Mouse (Mus musculus): ENCODE results near the gene Clec2e. TPM values are rescaled to one million over a fixed set of nuclear protein-coding genes. Genes with fewer than 3 reads are reported as not detected.
"Not testable (repeated sequence)": the region's sequence is repeated elsewhere in the genome, so short reads cannot be mapped to it uniquely, and the experiment has no call there.

Clec2e gene
- polyA plus RNA-seq (2012; rRNA removed) = not detected in 2 replicates
- polyA plus RNA-seq (2014; fragmentation: Nextera tagmentation; extraction: Ambion mirVana) = not detected in 2 replicates

DNA sequence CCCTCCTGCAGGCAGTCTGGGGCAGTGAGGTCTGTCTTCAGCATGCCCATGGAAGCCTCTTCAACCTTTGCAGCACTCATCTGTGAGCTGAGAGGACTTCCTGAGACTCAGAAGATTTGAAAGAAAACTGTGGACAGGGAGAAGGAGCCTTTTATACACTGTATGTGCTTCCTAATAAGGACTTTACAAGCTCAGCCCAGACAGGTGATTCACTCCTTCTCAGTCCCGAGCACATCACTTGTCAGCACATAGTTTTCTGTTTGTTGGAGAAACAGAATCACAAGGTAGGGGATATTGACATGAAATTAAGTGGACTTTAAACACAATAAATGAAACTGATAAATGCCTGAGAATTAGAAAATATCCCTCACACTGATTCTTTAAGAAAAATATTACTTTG, at the start of gene Clec2e:
TSS of gene Clec2e (minus strand) at position 120 of the 400 bp plus-strand sequence.
- not testable (repeated sequence) for DNase-seq (ENCODE audit: low read depth in 3 of 3, low spot score in 3 of 3); H3K4me2 ChIP-seq (ENCODE audit: low read depth); H3K4me1 ChIP-seq (replicated peaks; ENCODE audit: control insufficient read depth in 2 of 2, insufficient read depth in 2 of 2, low read length in 1 of 2); H3K27me3 ChIP-seq (ENCODE audit: control insufficient read depth, insufficient read depth, low read length); H3K9ac ChIP-seq (replicated peaks); H3K27ac ChIP-seq; H3K4me3 ChIP-seq (ENCODE audit: insufficient read depth in 1 of 2, low read depth in 2 of 2, low read length in 2 of 2); H3K36me3 ChIP-seq (replicated peaks; ENCODE audit: control insufficient read depth, insufficient read depth, low read depth); ATAC-seq (ENCODE audit: insufficient read depth); H3K9me3 ChIP-seq (ENCODE audit: control insufficient read depth, low read length)
- WGBS (ENCODE audit: insufficient replicate concordance) = 35% methylated on average over 1 of the region's 1 CpGs

DNA sequence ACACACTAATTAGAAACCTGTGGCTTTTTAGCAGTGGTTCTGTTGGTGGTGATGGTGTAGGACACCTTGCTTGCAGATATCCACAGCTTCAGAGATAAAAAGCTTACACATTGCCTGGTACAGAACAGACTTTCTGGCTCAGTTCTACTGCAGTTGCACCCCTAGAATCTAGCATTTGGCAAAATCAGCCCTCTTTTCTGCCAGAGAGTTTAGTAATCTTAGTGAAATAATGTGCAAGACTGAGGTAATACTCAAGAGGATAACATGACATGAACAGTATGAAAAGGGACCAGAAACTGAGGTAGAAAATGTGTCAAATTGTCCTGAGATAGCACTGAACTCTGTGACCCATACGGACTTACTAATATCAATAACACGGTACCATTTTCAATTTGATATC, 46.1 kb upstream of the Clec2e start:
- H3K9me3 ChIP-seq (ENCODE audit: control insufficient read depth, low read length) = no peaks in the 10 kb centered on the region
- no peak for ATAC-seq (ENCODE audit: insufficient read depth)
- no peaks in the 10 kb centered on the region for H3K36me3 ChIP-seq (replicated peaks; ENCODE audit: control insufficient read depth, insufficient read depth, low read depth)
- DNase-seq (ENCODE audit: low read depth in 3 of 3, low spot score in 3 of 3) = no peak
- no peak overlapping the region for H3K4me3 ChIP-seq (ENCODE audit: insufficient read depth in 1 of 2, low read depth in 2 of 2, low read length in 2 of 2)
- WGBS (ENCODE audit: insufficient replicate concordance) = 67% methylated on average over 2 of the region's 2 CpGs
- no peaks in the 10 kb centered on the region for H3K27me3 ChIP-seq (ENCODE audit: control insufficient read depth, insufficient read depth, low read length)
- H3K4me1 ChIP-seq (replicated peaks; ENCODE audit: control insufficient read depth in 2 of 2, insufficient read depth in 2 of 2, low read length in 1 of 2) = no peaks in the 10 kb centered on the region
- no peak overlapping the region for H3K9ac ChIP-seq (replicated peaks)
- H3K4me2 ChIP-seq (ENCODE audit: low read depth) = no peak overlapping the region
- no peak for TF ChIP-seq EP300 (IDR thresholded peaks at IDR 0.05; ENCODE audit: low read depth)
- TF ChIP-seq CTCF (IDR thresholded peaks at IDR 0.05; ENCODE audit: low read depth) = no peak
- H3K27ac ChIP-seq = no peak overlapping the region

DNA sequence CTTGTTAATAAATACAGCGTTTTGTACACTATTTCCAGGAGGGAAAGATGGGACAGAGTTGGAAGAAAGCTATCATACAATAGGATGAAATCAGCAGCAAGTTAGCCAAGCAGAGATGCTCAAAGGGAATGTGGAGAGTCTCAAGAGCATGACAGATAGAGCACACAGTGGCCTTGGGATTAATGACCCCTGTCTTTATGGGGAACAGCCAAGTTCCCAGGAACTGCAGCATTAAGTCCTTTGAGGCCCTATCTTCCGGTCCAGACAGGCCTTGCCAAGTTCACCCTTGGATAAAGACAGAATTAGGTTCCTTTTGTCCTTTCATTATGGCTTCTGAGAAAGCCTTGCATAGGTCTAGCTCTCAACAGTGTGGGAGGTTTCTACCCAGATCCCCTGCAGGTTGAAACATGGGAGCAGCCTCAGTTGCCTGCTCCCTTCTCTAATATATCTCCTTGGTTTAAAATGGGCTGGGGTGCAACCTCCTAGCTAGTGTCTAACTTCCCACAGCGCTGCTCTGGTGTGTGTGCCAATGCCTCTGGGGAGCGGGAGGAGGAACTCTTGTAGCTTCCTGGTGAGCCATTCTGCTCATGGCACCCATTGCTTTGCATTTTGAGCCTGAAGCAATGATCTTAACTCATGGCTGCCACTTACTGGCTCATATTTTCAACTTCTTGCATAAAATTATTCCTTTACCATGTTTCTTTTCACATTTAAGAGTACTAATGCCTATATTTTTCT, 32.1 kb upstream of the Clec2e start:
- no peak overlapping the region for H3K4me2 ChIP-seq (ENCODE audit: low read depth)
- no peak for TF ChIP-seq CTCF (IDR thresholded peaks at IDR 0.05; ENCODE audit: low read depth)
- no peak for TF ChIP-seq EP300 (IDR thresholded peaks at IDR 0.05; ENCODE audit: low read depth)
- H3K27me3 ChIP-seq (ENCODE audit: control insufficient read depth, insufficient read depth, low read length) = no peaks in the 10 kb centered on the region
- no peaks in the 10 kb centered on the region for H3K4me1 ChIP-seq (replicated peaks; ENCODE audit: control insufficient read depth in 2 of 2, insufficient read depth in 2 of 2, low read length in 1 of 2)
- H3K4me3 ChIP-seq (ENCODE audit: insufficient read depth in 1 of 2, low read depth in 2 of 2, low read length in 2 of 2) = no peak overlapping the region
- H3K36me3 ChIP-seq (replicated peaks; ENCODE audit: control insufficient read depth, insufficient read depth, low read depth) = no peaks in the 10 kb centered on the region
- no peak overlapping the region for H3K27ac ChIP-seq
- H3K9ac ChIP-seq (replicated peaks) = no peak overlapping the region
- no peaks in the 10 kb centered on the region for H3K9me3 ChIP-seq (ENCODE audit: control insufficient read depth, low read length)
- DNase-seq (ENCODE audit: low read depth in 3 of 3, low spot score in 3 of 3) (no peak), ATAC-seq (ENCODE audit: insufficient read depth) (no peak)
- WGBS (ENCODE audit: insufficient replicate concordance) = 61% methylated on average over 4 of the region's 4 CpGs

DNA sequence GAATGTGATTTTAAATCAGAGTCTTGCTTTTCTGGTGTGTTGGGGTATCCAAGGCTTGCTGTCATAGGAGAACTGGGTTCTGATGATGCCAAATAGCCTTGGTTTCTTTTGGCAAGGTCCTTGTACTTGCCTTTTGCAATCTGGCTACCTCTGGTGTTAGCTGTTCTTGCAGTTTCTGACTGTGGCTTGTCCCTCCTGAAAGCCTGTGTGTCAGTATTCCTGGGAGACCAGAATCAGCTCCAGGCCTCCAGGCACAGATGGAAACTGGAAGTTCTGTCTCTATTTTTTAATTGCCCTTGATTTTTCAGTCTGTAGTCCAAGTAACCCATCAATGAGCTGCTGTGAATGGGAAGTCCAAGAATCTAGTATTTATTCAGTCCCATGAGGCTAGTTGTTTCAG, 26.1 kb upstream of the Clec2e start:
- no peaks in the 10 kb centered on the region for H3K4me1 ChIP-seq (replicated peaks; ENCODE audit: control insufficient read depth in 2 of 2, insufficient read depth in 2 of 2, low read length in 1 of 2)
- ATAC-seq (ENCODE audit: insufficient read depth) (no peak), DNase-seq (ENCODE audit: low read depth in 3 of 3, low spot score in 3 of 3) (no peak)
- H3K27me3 ChIP-seq (ENCODE audit: control insufficient read depth, insufficient read depth, low read length) = no peaks in the 10 kb centered on the region
- H3K4me2 ChIP-seq (ENCODE audit: low read depth) = no peak overlapping the region
- no peak overlapping the region for H3K27ac ChIP-seq
- H3K9me3 ChIP-seq (ENCODE audit: control insufficient read depth, low read length) = no peaks in the 10 kb centered on the region
- H3K9ac ChIP-seq (replicated peaks) = no peak overlapping the region
- TF ChIP-seq EP300 (IDR thresholded peaks at IDR 0.05; ENCODE audit: low read depth) = no peak
- TF ChIP-seq CTCF (IDR thresholded peaks at IDR 0.05; ENCODE audit: low read depth) = no peak
- no peaks in the 10 kb centered on the region for H3K36me3 ChIP-seq (replicated peaks; ENCODE audit: control insufficient read depth, insufficient read depth, low read depth)
- H3K4me3 ChIP-seq (ENCODE audit: insufficient read depth in 1 of 2, low read depth in 2 of 2, low read length in 2 of 2) = no peak overlapping the region

DNA sequence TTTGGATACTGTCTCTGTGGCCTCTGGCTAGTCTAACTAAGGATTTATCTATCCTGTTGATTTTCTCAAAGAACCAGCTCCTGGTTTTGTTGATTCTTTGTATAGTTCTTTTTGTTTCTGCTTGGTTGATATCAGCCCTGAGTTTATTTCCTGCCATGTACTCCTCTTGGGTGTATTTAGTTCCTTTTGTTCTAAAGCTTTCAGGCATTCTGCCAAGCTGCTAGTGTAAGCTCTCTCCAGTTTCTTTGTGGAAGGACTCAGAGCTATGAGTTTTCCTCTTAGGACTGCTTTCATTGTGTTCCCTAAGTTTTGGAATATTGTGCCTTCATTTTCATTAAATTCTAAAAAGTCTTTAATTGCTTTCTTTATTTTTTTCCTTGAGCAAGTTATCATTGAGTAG, 23.8 kb upstream of the Clec2e start:
- not testable (repeated sequence) for H3K4me1 ChIP-seq (replicated peaks; ENCODE audit: control insufficient read depth in 2 of 2, insufficient read depth in 2 of 2, low read length in 1 of 2); DNase-seq (ENCODE audit: low read depth in 3 of 3, low spot score in 3 of 3); H3K4me2 ChIP-seq (ENCODE audit: low read depth); H3K4me3 ChIP-seq (ENCODE audit: insufficient read depth in 1 of 2, low read depth in 2 of 2, low read length in 2 of 2); H3K27me3 ChIP-seq (ENCODE audit: control insufficient read depth, insufficient read depth, low read length); ATAC-seq (ENCODE audit: insufficient read depth); H3K9ac ChIP-seq (replicated peaks); H3K36me3 ChIP-seq (replicated peaks; ENCODE audit: control insufficient read depth, insufficient read depth, low read depth); H3K27ac ChIP-seq; H3K9me3 ChIP-seq (ENCODE audit: control insufficient read depth, low read length)
